Mouse (Mus musculus) limb, embryonic 14.5 days (tissue): ENCODE results near the gene Daglb. TPM values are rescaled to one million over a fixed set of nuclear protein-coding genes. Genes with fewer than 3 reads are reported as not detected.

Experiments
- ATAC-seq: fragments of 200-750 bp; cut with Nextera tagmentation; 2 replicates; pipeline ENCODE4 v1.8.0; 2017; ENCODE audit warnings: low read depth, moderate number of reproducible peaks, moderate TSS enrichment; ENCODE audit not compliant: low FRiP score
- DNase-seq: peaks from one replicate; pipeline ENCODE4 v3.0.0-alpha.2; 2015; ENCODE audit warnings: low spot score
- H3K27ac ChIP-seq: fragments of 300-500 bp; sonication (generic); replicated peaks from 2 replicates; pipeline ENCODE4 v1.5.1; 2014; ENCODE audit warnings: low read depth, mild to moderate bottlenecking, low read length, moderate library complexity, mixed read lengths
- H3K27me3 ChIP-seq: fragments of 300-500 bp; sonication (generic); 2 replicates; pipeline ENCODE4 v1.6.1; 2014; ENCODE audit warnings: low read length, mixed read lengths; ENCODE audit not compliant: control insufficient read depth, insufficient read depth
- H3K36me3 ChIP-seq: fragments of 300-500 bp; sonication (generic); 2 replicates; pipeline ENCODE4 v1.6.1; 2014; ENCODE audit warnings: mild to moderate bottlenecking, low read length, moderate library complexity, mixed read lengths; ENCODE audit not compliant: control insufficient read depth, insufficient read depth
- H3K4me1 ChIP-seq: fragments of 300-500 bp; sonication (generic); 2 replicates; pipeline ENCODE4 v1.6.1; 2014; ENCODE audit warnings: antibody characterized with exemption, low read length, mixed read lengths; ENCODE audit not compliant: control insufficient read depth, insufficient read depth
- H3K4me2 ChIP-seq: fragments of 300-500 bp; sonication (generic); replicated peaks from 2 replicates; pipeline ENCODE4 v1.6.1; 2014; ENCODE audit warnings: low read depth, mild to moderate bottlenecking, low read length, moderate library complexity; ENCODE audit not compliant: severe bottlenecking
- H3K4me3 ChIP-seq: fragments of 300-500 bp; sonication (generic); replicated peaks from 2 replicates; pipeline ENCODE4 v1.5.1; 2014; ENCODE audit warnings: low read length
- H3K9ac ChIP-seq: fragments of 300-500 bp; sonication (generic); 2 replicates; pipeline ENCODE4 v1.6.1; 2014; ENCODE audit warnings: mild to moderate bottlenecking, low read depth, low read length, moderate library complexity; ENCODE audit not compliant: severe bottlenecking
- H3K9me3 ChIP-seq: fragments of 300-500 bp; sonication (generic); 2 replicates; pipeline ENCODE4 v1.6.1; 2016; ENCODE audit warnings: low read length; ENCODE audit not compliant: control insufficient read depth
- POLR2A ChIP-seq: fragments of 200-500 bp; IDR thresholded peaks from 2 replicates; pipeline ENCODE4 v1.8.0; 2012; ENCODE audit warnings: inconsistent platforms, mild to moderate bottlenecking, moderate library complexity, borderline replicate concordance; ENCODE audit not compliant: insufficient read depth, insufficient read length; ENCODE audit errors: extremely low read depth
- WGBS: fragments of 180-500 bp; shearing (Covaris S2); extraction: QIAGEN DNeasy Blood & Tissue Kit; methylation state at CpG from one replicate; pipeline ENCODE4 v1.1.7; 2014; 5-methylcytosine and 5-hydroxymethylcytosine counted together
- polyA plus RNA-seq, 2 experiments: library from polyadenylated mRNA; depleted of rRNA in 1 of 2; stranded (reverse) in 1 of 2; unstranded in 1 of 2; fragments of >200 nt; fragmentation: Nextera tagmentation in 1 of 2; extraction: Ambion mirVana in 1 of 2; gene quantifications; 2 replicates each; pipeline versions ENCODE4 v1.2.1 to v1.2.3; 2012 to 2014

Daglb gene
- polyA plus RNA-seq, 2 experiments, result 7.9 to 8.3 TPM

GRCm38 (mm10) chr5:143509294-143509693 lies 44.9 kb downstream of the Daglb start:
- H3K27me3 ChIP-seq, result no peaks in the 10 kb centered on the region
- no peak overlapping the region for H3K27ac ChIP-seq
- H3K36me3 ChIP-seq, result peaks cover 86% of the 10 kb centered on the region

GRCm38 (mm10) chr5:143509737-143510136 lies 45.4 kb downstream of the Daglb start:
- Histone ChIP-seq H3K27ac (no peak overlapping the region), H3K4me2 (no peak overlapping the region), H3K4me3 (no peak overlapping the region), H3K9me3 (no peaks in the 10 kb centered on the region), H3K9ac (no peak overlapping the region), H3K27me3 (no peaks in the 10 kb centered on the region), H3K36me3 (peaks cover 86% of the 10 kb centered on the region), H3K4me1 (no peaks in the 10 kb centered on the region)
- ATAC-seq, result no peak
- no peak for TF ChIP-seq POLR2A
- DNase-seq, result no peak
- 72% methylated on average over 11 of the region's 11 CpGs for WGBS

More at GRCm38 (mm10) chr5:143509294-143509693, 44.9 kb downstream of the Daglb start:
- 79% methylated on average over 9 of the region's 9 CpGs for WGBS
- Histone ChIP-seq H3K4me3 (no peak overlapping the region), H3K4me2 (no peak overlapping the region), H3K4me1 (no peaks in the 10 kb centered on the region), H3K9ac (no peak overlapping the region), H3K9me3 (no peaks in the 10 kb centered on the region)
- ATAC-seq, result no peak
- DNase-seq, result no peak
- no peak for TF ChIP-seq POLR2A

- Histone ChIP-seq H3K9ac (no peak overlapping the region), H3K36me3 (peaks cover 86% of the 10 kb centered on the region), H3K9me3 (no peaks in the 10 kb centered on the region)
Measured at GRCm38 (mm10) chr5:143511577-143511976, 47.2 kb downstream of the Daglb start.

GRCm38 (mm10) chr5:143512305-143512704 lies 47.9 kb downstream of the Daglb start:
- Histone ChIP-seq H3K36me3 (peaks cover 87% of the 10 kb centered on the region), H3K9me3 (no peaks in the 10 kb centered on the region), H3K4me2 (no peak overlapping the region), H3K4me1 (no peaks in the 10 kb centered on the region; the same call in 1 of the 2 replicates), H3K9ac (no peak overlapping the region), H3K27me3 (no peaks in the 10 kb centered on the region), H3K4me3 (no peak overlapping the region), H3K27ac (no peak overlapping the region)
- ATAC-seq (no peak), DNase-seq (no peak)
- 83% methylated on average over 4 of the region's 4 CpGs for WGBS
- TF ChIP-seq POLR2A, result no peak

More at GRCm38 (mm10) chr5:143511577-143511976, 47.2 kb downstream of the Daglb start:
- no peak for DNase-seq
- 83% methylated on average over 4 of the region's 4 CpGs for WGBS
- Histone ChIP-seq H3K27me3 (no peaks in the 10 kb centered on the region), H3K4me2 (no peak overlapping the region), H3K4me1 (no peaks in the 10 kb centered on the region), H3K4me3 (no peak overlapping the region), H3K27ac (no peak overlapping the region)
- no peak for TF ChIP-seq POLR2A
- no peak for ATAC-seq

GRCm38 (mm10) chr5:143514878-143515277 lies 50.5 kb downstream of the Daglb start:
- 96% methylated on average over 5 of the region's 5 CpGs for WGBS
- Histone ChIP-seq H3K4me1 (no peaks in the 10 kb centered on the region; the same call in 1 of the 2 replicates), H3K27ac (no peak overlapping the region), H3K9ac (no peak overlapping the region), H3K27me3 (no peaks in the 10 kb centered on the region), H3K4me3 (no peak overlapping the region), H3K9me3 (no peaks in the 10 kb centered on the region), H3K36me3 (peaks cover 64% of the 10 kb centered on the region), H3K4me2 (no peak overlapping the region)
- no peak for ATAC-seq
- TF ChIP-seq POLR2A, result no peak
- no peak for DNase-seq

GRCm38 (mm10) chr5:143517005-143517404 lies 52.6 kb downstream of the Daglb start:
- 88% methylated on average over 11 of the region's 11 CpGs for WGBS
- H3K27ac ChIP-seq, result no peak overlapping the region

More at GRCm38 (mm10) chr5:143517005-143517404, 52.6 kb downstream of the Daglb start:
- no peaks in the 10 kb centered on the region for H3K27me3 ChIP-seq
- no peak for DNase-seq
- no peak for ATAC-seq
- H3K4me2 ChIP-seq, result no peak overlapping the region
- peaks cover 49% of the 10 kb centered on the region for H3K36me3 ChIP-seq
- H3K4me1 ChIP-seq, result no peaks in the 10 kb centered on the region; the same call in 1 of the 2 replicates
- TF ChIP-seq POLR2A, result no peak
- no peaks in the 10 kb centered on the region for H3K9me3 ChIP-seq
- H3K9ac ChIP-seq, result no peak overlapping the region
- no peak overlapping the region for H3K4me3 ChIP-seq
